In the genomic region with DNA sequence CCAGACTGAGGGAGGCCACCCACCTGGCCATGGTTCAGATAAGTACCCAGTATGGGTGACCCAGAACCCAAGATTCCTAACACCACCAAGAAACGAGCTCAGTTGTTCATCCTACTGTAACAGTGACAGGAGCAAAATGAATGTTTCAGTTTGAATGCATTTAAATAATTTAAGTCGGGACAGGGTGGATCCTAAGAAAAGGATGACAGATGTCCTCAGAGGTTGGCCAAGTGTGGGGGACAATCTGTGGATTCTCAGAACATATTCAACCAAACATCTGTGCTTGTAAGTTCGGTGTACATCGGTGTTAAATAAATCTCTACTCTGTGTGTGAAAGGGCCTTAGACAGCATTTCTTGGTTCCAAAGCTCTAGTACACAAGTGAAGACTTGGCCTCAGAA, we compare ENCODE assay signal across 21 mouse cellular contexts.
A peak's percentile ranks its signal among the peaks of the same experiment; 100 is the strongest.
DNase-seq lines count a peak whose midpoint lies in the region; ATAC-seq and TF ChIP-seq lines count a peak whose summit lies in the region.
"Had no signal": no experiment of that assay in that cellular context is flagged by ENCODE, and none has a peak within 500 bp of the region (broad histone marks: within the 10 kb centered on the region; RNA-seq: fewer than 3 reads in every experiment).

No protein-coding gene starts in this region.

- peaks cover 53% of the 10 kb centered on the region for H3K36me3 ChIP-seq in forebrain, embryonic 12.5 days (replicated peaks)
- peaks cover 98% of the 10 kb centered on the region for H3K36me3 ChIP-seq in forebrain, embryonic 10.5 days (replicated peaks)
- H3K36me3 ChIP-seq in forebrain, postnatal 0 days (ENCODE audit: insufficient read depth): peaks cover 22% of the 10 kb centered on the region
- peaks cover 37% of the 10 kb centered on the region for H3K36me3 ChIP-seq in midbrain, postnatal 0 days (ENCODE audit: insufficient read depth, low read length)
- H3K36me3 ChIP-seq: embryonic facial prominence, embryonic 15.5 days; heart, embryonic 10.5 days had no signal

- H3K27ac ChIP-seq in forebrain, embryonic 12.5 days: peak overlapping the region; percentile 54; the same call in 1 of the 2 replicates
- no peak overlapping the region for H3K27ac ChIP-seq in forebrain, embryonic 10.5 days
- no peak overlapping the region for H3K27ac ChIP-seq in forebrain, postnatal 0 days (ENCODE audit: low read depth, low read length)
- 0 out of 2 replicates have a peak overlapping the region, but pooled peaks have one; percentile 21 for H3K27ac ChIP-seq in midbrain, postnatal 0 days (ENCODE audit: low read depth, low read length)
- H3K27ac ChIP-seq: embryonic facial prominence, embryonic 15.5 days; heart, embryonic 10.5 days; neural tube, embryonic 13.5 days had no signal

- peaks cover 29% of the 10 kb centered on the region for H3K4me1 ChIP-seq in forebrain, embryonic 12.5 days
- H3K4me1 ChIP-seq in forebrain, embryonic 10.5 days: peaks cover 7% of the 10 kb centered on the region
- H3K4me1 ChIP-seq in forebrain, postnatal 0 days (ENCODE audit: insufficient read depth): no peaks in the 10 kb centered on the region
- no peaks in the 10 kb centered on the region for H3K4me1 ChIP-seq in midbrain, postnatal 0 days (ENCODE audit: insufficient read depth, low read length)
- H3K4me1 ChIP-seq: embryonic facial prominence, embryonic 15.5 days; hindbrain, embryonic 15.5 days had no signal

- TF ChIP-seq CTCF in forebrain, postnatal 0 days (IDR thresholded peaks at IDR 0.05; ENCODE audit: low read depth): no peak
- no peak for TF ChIP-seq CTCF in midbrain, postnatal 0 days (IDR thresholded peaks at IDR 0.05)

- H3K9me3 ChIP-seq in forebrain, embryonic 12.5 days: no peaks in the 10 kb centered on the region
- no peaks in the 10 kb centered on the region for H3K9me3 ChIP-seq in forebrain, embryonic 10.5 days
- H3K9me3 ChIP-seq in forebrain, postnatal 0 days (ENCODE audit: low read length): no peaks in the 10 kb centered on the region
- H3K9me3 ChIP-seq in midbrain, postnatal 0 days (ENCODE audit: low read length): no peaks in the 10 kb centered on the region
- H3K9me3 ChIP-seq: embryonic facial prominence, embryonic 15.5 days; heart, embryonic 10.5 days; hindbrain, embryonic 15.5 days; neural tube, embryonic 13.5 days had no signal

- no peak for DNase-seq in forebrain, embryonic 10.5 days (ENCODE audit: extremely low spot score, low spot score)
- DNase-seq in layer of hippocampus, adult 9-11 months: peak; percentile 33
- no peak for DNase-seq in layer of hippocampus, adult 9-10 months (ENCODE audit: low spot score)
- no peak for DNase-seq in forebrain, postnatal 0 days
- DNase-seq in midbrain, postnatal 0 days (ENCODE audit: low spot score): no peak
- no peak for DNase-seq in thymus, postnatal 36 days
- DNase-seq: adrenal gland, postnatal 10 days; cerebellum, adult 9-11 months; kidney, adult 8-10 months; kidney, postnatal 10 days; lung, postnatal 4 days; retina, postnatal 1 day; right cerebral cortex, postnatal 4 days; thymus, postnatal 25 days had no signal

- no peak for ATAC-seq in forebrain, embryonic 12.5 days (ENCODE audit: low FRiP score)
- ATAC-seq in forebrain, postnatal 0 days: peak; percentile 32; the same call in 1 of the 2 replicates
- ATAC-seq in midbrain, postnatal 0 days (ENCODE audit: low FRiP score): no peak
- ATAC-seq: activated CD4-positive, CD25-positive, alpha-beta regulatory T cell, adult 4 months had no signal

- no peak overlapping the region for H3K9ac ChIP-seq in forebrain, embryonic 12.5 days
- no peak overlapping the region for H3K9ac ChIP-seq in forebrain, postnatal 0 days
- H3K9ac ChIP-seq in midbrain, postnatal 0 days (replicated peaks; ENCODE audit: low read length, poor library complexity, severe bottlenecking): no peak overlapping the region
- H3K9ac ChIP-seq: embryonic facial prominence, embryonic 15.5 days; hindbrain, embryonic 15.5 days; neural tube, embryonic 13.5 days had no signal

- WGBS in forebrain, embryonic 12.5 days: 85% methylated on average over 4 of the region's 4 CpGs
- 96% methylated on average over 4 of the region's 4 CpGs for WGBS in forebrain, embryonic 10.5 days
- 51% methylated on average over 4 of the region's 4 CpGs for WGBS in forebrain, postnatal 0 days
- WGBS in midbrain, postnatal 0 days: 72% methylated on average over 4 of the region's 4 CpGs

- H3K4me2 ChIP-seq in forebrain, embryonic 12.5 days: no peak overlapping the region
- no peak overlapping the region for H3K4me2 ChIP-seq in forebrain, postnatal 0 days (ENCODE audit: low read depth)
- no peak overlapping the region for H3K4me2 ChIP-seq in midbrain, postnatal 0 days (ENCODE audit: low read depth, low read length, poor library complexity, severe bottlenecking)
- H3K4me2 ChIP-seq: embryonic facial prominence, embryonic 15.5 days; hindbrain, embryonic 15.5 days; neural tube, embryonic 13.5 days had no signal

- H3K27me3 ChIP-seq in forebrain, embryonic 12.5 days: no peaks in the 10 kb centered on the region
- H3K27me3 ChIP-seq in forebrain, embryonic 10.5 days (ENCODE audit: poor library complexity, severe bottlenecking): no peaks in the 10 kb centered on the region
- H3K27me3 ChIP-seq in forebrain, postnatal 0 days (ENCODE audit: insufficient read depth, low read length): no peaks in the 10 kb centered on the region
- no peaks in the 10 kb centered on the region for H3K27me3 ChIP-seq in midbrain, postnatal 0 days (ENCODE audit: insufficient read depth, low read length)
- H3K27me3 ChIP-seq: embryonic facial prominence, embryonic 15.5 days; hindbrain, embryonic 15.5 days; neural tube, embryonic 13.5 days had no signal

- H3K4me3 ChIP-seq in forebrain, embryonic 12.5 days (replicated peaks): no peak overlapping the region
- H3K4me3 ChIP-seq in forebrain, embryonic 10.5 days: no peak overlapping the region
- no peak overlapping the region for H3K4me3 ChIP-seq in forebrain, postnatal 0 days (ENCODE audit: low read depth, low read length)
- H3K4me3 ChIP-seq in midbrain, postnatal 0 days (ENCODE audit: low read depth, low read length): no peak overlapping the region
- H3K4me3 ChIP-seq: embryonic facial prominence, embryonic 15.5 days; heart, embryonic 10.5 days; hindbrain, embryonic 15.5 days; myocyte; neural tube, embryonic 13.5 days had no signal

Comparison
In these comparisons a context has a peak if more than half of its experiments do, and no peak if none do; other contexts are left out.
1. H3K27ac ChIP-seq: peak in forebrain, embryonic 12.5 days (single experiment) and midbrain, postnatal 0 days (single experiment); none in forebrain, embryonic 10.5 days (single experiment) and forebrain, postnatal 0 days (single experiment).